Mouse (Mus musculus) hindlimb bud, embryonic 11.5 days (tissue): ENCODE data around the gene Chst8.

Source experiments
- DNase-seq: peaks from one replicate; pipeline ENCODE4 v3.0.0-alpha.2; 2012; ENCODE audit warnings: low read depth, low spot score; ENCODE audit errors: extremely low spot score

The Chst8 gene

DNA sequence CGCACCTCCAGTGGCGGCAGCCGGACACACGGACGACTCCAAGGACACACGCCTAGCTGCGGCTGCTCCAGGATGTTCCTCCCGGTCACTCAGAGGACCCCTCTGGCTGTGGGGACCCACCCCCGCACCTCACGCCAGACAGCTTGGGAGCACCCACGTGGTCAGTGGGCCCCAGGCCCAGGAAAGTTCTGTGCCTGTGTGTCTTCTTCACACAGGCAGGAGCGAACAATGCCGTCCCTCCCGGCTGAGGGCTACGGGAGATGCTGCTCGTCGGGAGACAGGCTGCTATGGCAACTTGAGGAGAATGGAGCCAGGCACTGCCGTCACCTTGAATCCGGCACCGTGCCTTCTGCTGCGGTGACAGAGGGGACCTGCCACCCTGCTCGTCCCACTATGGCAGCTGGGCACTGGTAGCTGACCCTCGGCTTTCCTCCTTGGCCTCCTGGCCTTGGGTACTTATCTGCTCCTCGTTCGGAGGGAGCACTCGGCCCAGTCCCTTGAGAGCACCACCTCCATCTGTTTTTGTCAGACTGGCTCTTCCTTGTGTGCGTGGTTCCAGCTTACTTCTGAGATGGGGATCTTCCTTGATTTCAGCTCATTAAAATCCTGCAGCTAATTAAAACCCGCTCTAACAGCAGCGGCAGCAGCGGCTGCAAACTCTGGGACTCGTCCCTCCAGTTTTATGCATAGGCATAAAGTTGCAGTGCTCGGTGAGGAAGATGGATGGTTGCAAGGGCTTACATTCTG, 59.2 kb downstream of the Chst8 start:
- DNase-seq, result no peak

DNA sequence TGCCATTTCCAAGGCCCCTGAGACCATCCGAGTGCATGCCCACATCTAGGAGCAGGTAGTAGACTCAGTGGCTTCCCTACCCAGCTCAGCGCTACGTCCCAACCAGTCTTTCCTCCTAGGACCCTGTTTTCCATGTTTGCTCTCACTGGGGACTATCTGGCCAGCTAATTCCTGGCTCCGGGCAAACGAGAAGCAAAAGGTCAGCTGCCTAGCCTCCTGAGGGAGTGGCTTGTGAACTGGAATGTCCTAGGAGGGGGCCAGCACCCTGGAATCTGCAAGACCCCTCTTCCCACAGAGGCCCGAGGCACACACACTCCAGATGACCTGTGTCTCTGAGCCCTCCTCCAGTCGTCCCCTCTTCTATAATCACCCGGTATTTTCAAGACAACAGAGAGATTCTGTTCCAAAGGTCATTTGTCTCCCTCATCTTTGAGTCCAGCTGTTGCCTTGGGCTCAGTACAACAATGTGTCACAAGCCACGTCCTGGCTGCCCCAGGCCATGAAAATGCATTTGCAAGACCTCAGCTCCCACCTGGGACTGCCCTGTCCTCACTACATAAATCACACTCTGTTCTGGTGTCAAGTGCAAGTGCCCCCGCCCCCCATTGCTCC, 60.3 kb downstream of the Chst8 start:
- DNase-seq, result no peak

DNA sequence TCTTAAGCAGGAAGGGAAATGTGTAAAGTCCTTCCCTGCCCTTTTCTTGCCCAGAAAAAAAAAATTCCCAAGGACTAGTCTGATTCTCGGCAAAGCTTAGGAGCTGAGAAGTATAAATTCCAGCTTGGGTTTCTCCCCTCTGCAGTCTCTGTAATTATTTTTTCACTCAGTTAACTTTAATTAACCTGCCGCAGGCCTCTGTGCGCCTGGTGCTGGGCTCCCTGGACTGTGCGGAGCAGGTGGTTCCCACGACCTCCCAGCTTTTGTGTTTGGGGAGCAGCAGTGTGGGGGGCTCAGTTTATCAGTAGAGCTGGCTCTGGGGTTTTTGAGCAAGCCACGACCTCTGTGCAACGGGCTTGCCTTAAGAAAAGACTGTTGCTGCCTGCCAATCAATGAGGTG, 62.2 kb downstream of the Chst8 start:
- DNase-seq, result no peak

DNA sequence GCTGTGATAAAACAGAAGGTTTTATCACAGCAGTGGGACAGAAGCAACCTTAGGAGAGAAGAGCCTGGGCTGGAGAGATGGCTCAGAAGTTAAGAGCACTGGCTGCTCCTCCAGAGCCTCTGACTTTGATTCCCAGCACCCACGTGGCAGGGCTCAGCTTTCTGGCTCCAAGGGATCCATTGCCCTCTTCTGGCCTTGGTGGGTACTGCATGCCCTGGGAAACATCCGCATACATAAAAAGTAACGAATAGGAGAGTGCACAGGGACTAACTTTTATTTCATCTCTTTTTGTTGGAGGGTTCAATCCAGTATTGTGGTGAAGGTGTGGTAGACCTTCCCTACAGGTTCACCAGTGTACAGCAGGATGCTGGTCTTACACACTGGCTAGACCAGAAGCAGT, 62.8 kb downstream of the Chst8 start:
- DNase-seq, result no peak

DNA sequence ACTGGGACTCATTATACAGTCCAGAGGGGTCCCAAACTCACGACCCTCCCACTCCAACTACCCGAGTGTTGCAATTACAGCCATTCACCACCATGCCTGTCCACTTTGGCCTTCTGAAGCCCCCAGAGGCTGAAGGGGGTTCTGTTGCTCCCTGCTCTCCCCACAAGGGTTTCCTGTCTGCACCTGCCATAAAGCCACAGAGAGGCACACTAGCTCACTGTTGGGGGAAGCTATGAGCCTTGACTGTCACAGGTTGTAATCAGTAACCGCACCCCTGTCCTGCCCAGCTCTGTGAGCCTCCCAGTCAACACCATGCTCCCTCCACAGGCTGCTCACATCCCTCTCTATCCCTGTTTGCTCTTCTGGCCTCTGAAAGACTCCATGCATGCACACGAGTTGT, 64.0 kb downstream of the Chst8 start:
- no peak for DNase-seq

DNA sequence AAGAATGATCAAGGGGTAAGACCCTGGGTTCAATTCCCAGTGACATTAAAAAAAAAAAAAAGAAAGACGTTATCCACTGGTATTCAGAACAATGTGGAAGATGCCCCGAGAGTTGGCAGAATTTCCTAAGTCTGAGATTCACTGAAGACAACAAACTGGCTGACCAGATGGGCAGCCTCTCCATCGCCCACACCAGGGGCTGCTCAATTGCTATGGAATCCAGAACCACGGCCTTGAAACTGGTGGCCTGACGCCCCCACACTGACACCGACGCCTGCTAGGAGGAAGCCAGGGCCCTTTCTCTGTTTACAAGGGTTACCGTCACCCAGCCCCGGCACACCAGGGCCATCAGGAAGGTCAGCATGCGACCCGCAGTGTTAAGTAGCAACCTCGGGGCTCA, 64.8 kb downstream of the Chst8 start:
- no peak for DNase-seq

DNA sequence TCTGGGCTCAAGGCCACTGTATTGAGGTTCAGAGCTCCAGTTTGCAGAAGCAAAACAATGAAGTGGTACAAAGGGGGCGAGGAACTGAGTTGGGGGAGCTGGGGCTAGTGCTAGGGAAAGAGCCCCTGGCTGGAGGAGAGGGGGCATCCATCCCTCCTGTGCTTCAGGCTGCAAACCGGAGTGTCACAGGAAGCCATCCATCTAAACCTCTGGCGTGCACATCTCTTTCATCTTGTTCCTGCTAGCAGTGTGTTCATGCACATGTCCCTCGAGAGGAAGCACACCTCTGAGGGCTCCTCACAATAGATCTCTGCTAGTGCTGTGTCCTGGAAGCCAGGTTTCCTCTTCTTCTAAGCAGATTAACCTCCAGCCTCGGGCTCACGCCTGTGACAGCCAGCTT, 65.9 kb downstream of the Chst8 start:
- DNase-seq, result no peak

DNA sequence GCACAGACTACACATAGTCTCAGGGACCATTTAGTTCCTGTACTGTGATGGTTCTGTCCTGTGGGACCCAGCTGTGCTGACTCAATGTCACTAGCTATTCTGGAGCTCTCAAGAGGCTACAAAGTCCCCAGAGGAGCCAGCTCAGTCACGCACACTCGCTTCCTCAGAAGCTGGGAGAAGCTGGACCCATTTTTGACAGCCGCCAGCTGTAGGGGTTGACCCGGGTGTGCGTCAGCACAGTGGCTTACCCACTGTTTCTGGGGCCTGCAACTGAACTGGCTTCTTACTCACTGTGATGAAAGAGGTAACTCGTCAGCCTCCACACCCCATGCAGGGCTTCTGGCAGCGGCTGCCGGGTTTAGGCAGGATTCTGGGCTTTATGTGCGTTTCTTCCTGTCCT, 66.3 kb downstream of the Chst8 start:
- DNase-seq, result no peak

DNA sequence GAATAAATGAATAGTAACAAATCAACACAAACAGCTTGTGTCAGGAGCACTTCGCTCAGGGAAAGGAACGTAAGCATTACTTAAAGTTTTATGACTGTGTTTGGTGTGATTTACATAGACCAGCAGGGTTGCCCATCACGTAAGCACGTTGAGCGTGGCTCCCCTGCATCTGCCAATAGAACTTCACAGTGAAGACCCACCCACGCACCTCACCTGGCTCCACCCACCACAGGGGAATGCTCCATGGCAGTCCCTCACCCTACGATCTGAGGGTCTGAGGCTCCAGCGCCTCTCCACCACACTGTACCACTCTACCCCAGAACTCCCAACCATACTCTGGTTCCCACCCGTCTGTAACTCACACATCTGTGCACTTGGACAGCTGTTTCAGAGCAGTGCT, 67.1 kb downstream of the Chst8 start:
- DNase-seq, result no peak

DNA sequence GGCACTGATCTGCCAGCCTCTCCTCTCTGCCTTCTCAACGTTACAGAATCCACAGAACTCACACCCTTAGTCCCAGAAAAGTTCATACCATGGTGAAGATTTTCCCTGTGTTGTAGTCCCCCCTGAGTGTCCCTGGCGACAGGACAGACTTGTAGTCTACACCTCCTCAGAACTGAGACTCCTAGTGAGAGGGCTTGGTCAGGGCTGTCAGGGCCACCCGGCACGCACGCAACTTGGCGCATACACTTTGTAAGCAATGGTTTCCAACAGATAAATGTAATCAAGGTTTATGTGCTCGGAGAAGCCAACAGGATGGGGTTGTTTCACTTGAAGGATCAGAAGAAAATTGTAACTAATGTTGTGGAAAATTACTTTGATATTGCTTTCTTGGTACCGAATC, 67.5 kb downstream of the Chst8 start:
- DNase-seq, result no peak

DNA sequence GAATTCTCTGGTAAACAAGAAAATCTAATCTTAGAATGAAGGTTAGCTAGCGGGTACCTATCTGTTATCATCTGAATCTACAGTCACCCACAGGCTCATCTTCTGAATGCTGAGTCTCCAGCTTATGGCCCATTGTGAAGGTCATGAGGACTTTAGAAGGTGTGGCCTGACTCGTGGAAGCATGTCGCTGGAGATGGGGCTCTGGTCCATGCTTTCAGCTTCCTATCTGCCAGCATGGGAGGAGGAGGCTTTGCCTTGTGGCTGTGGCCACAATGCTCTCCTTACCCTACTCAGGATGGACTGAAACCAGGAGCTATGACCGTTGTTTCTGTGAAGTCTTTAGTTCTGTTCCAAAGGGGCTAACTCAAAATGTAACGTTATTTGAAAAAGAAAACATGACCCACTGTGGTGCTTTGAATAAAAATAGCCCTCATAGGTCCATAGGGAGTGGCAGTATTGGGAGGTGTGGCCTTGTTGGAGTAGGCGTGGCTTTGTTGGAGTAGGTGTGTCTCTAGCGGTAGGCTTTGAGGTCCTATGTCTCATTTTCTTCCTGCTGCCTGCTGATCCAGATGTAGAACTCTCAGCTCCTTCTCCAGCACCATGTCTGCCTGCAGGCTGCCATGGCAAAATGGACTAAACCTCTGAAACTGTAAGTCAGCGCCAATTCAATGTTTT, 69.0 kb downstream of the Chst8 start:
- DNase-seq, result no peak

DNA sequence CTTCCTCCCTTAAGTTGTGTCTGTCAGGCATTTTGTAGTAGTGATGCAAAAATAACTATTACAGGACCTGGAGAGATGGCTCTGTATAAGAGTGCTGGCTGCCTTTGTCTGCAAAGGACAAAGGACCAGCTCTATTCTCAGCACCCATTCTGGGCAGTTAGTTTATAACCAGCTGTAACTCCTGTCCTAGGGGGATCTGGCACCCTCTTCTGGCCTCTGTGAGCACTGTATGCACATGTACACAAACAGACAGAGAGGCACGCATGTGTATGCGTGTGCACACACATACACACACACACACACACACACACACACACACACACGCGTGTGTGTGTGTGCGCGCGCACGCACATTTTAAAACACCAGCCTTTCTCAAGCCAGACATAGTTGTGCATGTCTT, 73.1 kb downstream of the Chst8 start:
- no peak for DNase-seq

DNA sequence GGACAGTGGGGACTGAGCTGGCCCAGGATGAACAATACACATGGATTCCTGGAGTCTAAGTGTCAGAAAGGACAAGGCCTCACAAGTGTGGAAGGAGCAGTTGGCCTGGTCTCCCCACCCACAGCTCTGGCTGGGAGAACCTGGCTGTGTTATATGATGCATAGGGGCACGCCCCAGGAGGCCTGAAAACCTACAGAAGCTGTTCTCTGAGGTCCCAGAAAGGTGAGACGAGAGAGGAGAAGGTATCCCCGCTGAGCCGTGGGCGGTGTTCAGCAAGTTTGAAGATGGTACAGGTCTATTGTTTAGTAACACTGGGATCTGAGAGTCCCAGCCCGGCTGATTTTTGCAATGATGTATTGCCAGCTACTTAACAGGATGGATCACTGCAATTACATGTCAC, 75.3 kb downstream of the Chst8 start:
- no peak for DNase-seq

DNA sequence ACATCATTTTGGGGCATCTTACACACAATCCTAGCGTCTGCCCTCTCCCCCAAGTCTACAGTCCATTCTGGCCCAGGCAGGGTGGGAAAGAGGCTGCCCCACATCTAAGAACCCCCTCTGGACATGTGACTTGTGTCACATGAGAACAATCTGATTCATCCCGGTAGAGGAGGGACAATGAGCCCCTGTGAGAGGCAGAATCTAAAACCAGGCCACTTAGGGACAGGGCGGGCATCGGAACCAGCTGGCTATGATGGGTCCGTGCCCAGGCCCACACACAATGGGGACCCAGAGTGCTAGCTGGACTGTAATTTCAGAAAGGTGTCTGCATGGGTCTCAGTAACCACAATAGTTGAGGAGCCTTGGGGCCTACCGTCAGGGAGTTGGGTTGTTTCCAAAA, 78.2 kb downstream of the Chst8 start:
- DNase-seq, result no peak

DNA sequence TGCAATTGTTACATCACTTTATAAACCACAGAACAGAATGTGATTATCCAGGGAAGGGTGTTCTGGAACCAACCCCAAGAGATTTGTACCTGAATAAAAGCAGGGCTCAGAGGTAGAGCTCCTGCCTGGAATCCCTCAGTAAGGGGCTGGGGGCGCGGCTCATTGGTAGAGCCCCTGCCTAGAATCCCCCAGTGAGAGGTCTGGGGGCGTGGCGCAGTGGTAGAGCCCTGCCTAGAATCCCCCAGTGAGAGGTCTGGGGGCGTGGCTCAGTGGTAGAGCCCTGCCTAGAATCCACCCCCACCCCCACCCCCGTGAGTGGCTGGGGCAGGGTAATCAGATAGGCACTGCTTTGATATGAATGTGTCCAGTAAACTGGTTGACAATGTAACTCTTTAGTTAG, 83.6 kb downstream of the Chst8 start:
- no peak for DNase-seq

DNA sequence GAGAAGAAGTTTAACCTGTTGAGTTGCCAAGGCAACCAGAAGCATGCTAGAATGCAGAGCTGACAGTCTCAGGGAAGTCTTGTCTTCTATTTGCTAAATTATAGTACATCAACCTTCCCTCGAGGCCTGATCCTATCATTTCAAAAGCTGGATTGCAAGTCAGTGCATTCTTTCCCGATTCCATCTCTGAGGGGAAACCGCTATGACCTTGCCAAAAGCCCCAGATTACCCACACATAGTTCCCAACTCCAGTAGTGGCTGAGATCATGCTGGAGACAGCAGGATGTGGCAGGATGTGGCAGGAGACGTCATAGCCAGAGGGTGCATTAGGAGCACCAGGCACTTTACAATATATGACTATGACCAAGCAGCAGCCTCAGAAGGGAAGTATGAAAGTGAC, 87.3 kb downstream of the Chst8 start:
- DNase-seq, result no peak

DNA sequence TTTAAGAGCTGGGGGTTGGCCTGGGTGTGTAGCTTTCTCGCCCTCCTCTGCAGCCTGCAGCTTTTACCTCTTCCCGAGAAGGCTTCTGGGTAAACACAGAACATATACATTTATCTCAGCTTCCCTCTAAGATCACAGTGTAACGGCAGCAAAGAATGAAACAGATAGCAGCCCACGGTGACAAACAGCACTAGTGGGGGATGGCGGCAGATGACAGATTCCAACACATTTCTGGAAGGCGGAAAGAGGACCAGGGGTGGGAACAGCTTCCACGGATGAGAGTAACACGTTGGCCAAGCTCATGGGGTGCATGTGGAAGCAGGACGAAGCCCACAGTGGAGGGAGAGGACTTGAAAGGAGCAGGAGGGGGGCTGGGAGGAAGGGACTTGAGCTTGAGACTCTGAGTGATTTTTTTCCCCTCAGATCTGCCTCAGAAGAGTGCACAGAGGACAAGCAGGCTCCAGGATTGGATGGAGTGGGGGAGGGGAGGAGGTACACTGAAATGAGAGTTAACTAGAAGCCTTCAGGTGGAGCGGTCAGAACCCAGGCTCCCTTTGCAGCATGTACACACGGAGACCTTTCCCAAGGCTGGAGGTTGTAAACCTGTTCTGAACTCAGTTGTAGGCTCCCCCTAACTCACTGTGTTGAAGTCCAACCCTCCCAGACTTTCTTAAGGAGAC, 89.8 kb downstream of the Chst8 start:
- DNase-seq, result no peak

DNA sequence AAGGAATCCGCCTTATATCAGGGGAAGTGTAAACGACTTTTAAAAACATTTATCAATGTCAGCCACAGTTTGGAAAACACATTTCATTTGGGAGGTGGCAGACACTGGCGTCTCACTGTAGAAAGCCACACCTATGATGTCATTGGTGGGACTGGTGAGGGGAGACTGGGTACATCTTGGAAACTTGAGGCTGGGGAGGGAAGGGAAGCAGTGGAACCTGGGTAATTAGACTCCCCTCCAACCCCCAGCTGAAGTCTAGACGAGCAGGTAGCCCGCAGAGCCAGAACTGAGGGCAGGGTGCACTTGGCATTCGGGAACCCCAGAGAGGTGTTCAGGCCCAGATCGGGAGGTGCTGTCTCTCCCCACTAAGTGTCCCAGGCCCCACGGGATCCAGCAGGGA, 90.4 kb downstream of the Chst8 start:
- no peak for DNase-seq

DNA sequence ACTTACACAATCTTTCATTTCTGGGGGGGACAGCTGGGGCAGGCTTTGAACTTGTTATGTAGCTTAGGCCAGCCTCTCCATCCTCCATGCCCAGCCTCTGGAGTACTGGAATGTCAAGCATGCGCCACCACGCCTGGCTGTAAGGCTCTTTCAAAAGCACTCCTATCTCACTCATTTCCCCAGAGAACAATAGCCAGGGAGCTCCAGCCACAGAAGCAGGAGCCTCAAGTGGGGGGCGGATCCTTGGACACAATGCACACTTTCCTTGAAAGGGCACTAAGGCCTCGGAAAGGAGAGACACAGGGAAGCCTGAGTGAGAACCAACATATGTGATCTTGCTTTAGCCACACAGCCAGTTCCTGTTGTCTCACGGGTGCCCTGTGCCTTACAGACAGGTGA, 90.9 kb downstream of the Chst8 start:
- DNase-seq, result no peak

DNA sequence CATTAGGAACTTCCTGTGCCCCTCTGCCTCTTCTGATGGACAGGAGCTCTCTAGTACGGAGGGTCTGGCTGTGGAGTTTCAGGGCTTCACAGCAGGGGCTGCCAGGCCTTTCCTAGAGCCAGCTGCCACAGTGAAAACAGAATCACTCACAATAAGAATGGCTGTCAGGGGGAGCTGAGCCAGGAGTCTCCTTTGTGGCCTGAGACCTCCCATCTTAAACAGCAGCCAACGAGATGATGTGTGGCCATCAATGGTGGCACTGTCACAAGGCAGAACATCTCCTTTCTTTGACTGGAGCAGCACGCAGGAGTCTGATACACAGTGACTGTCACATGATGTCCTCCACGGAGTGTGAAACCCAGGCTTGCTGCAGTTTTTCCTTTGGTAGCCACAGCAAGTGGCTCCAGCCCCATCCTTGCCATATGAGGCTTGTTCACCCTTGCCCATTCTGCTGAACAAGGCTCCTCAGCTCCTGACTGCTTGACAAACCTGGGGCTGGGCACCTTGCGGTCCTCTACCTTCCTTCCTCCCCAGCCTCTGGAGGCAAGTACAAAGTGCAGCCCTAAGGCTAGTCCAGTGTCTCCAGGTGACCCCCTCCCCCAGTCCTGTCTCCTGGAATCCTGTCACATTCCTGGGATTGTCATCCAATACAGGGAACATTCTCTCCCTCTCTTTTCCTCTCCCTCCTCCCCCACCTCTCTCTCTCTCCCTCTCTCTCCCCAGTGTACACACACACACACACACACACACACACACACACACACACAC, 91.4 kb downstream of the Chst8 start:
- DNase-seq, result no peak

DNA sequence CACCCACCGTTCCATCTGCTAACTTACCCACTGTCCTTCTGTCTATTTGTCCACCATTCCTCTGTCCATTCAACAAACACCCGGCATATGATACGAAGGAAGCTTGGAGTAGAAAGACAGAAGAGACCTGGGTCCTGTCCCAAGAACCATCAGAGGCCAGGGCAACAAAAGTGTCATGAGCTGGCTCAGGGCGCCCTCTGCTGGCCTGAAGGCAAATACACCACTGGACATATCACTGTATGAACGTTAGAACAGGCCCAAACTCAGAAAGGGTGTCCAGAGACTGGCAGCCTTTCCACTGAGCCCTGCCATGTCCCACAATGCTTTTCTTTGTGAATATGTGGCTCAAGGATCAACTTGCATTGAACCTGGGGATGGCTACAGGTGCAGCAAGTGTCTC, 92.9 kb downstream of the Chst8 start:
- no peak for DNase-seq
